Mouse (Mus musculus) Patski (cell line): ENCODE data around the gene Map4k3. TPM values are rescaled to one million over a fixed set of nuclear protein-coding genes. Genes with fewer than 3 reads are reported as not detected.
"Not testable (repeated sequence)": the region's sequence is repeated elsewhere in the genome, so short reads cannot be mapped to it uniquely, and the experiment has no call there.

Experiments
- ATAC-seq: fragments of 100-300 bp; one replicate; pipeline ENCODE4 v1.8.0; 2021
- CTCF ChIA-PET: fragments of 350-600 bp; sonication (Branson Sonifier 250); formaldehyde crosslinking; loops from one replicate; lab custom pipeline; 2022; ENCODE audit warnings: inconsistent platforms; lab: Charles Lee
- POLR2A ChIA-PET: fragments of 350-600 bp; sonication (Branson Sonifier 250); formaldehyde crosslinking; loops from one replicate; lab custom pipeline; 2022; ENCODE audit warnings: antibody characterized with exemption, inconsistent platforms; lab: Charles Lee
- DNase-seq: peaks from one replicate; pipeline ENCODE4 v3.0.0-alpha.2; 2011; ENCODE audit warnings: low read depth, low spot score
- H3K27me3 ChIP-seq: fragments of 371-371 bp; one replicate; pipeline ENCODE4 v1.5.1; 2021
- CTCF ChIP-seq: fragments of 100-300 bp; IDR thresholded peaks from one replicate; pipeline ENCODE4 v1.5.1; 2021
- in situ Hi-C: fragments of 300-500 bp; cut with MboI; formaldehyde crosslinking; loops from 3 replicates; pipeline ENCODE4 v1.11.1; 2018; ENCODE audit warnings: low pct_unique_long_range_greater_than_20kb, mixed read lengths
- polyA plus RNA-seq: library from polyadenylated mRNA; unstranded; gene quantifications from one replicate; pipeline ENCODE4 v1.2.3, GENCODE M21; 2021

The Map4k3 gene
- polyA plus RNA-seq, 1 experiment from 2014 or later: 94.2 TPM

- ChIA-PET POLR2A (no interaction called here), CTCF (interaction anchor here (1.3 kb wide), 1 partner anchor 10 kb away, joined by 5 read pairs; no protein-coding TSS in a partner anchor)
- in situ Hi-C loops: no loop called here
- ATAC-seq (no peak), DNase-seq (no peak)
- no peaks in the 10 kb centered on the region for H3K27me3 ChIP-seq
- no peak for TF ChIP-seq CTCF
These were observed 153.3 kb downstream of the Map4k3 start for GRCm38 (mm10) chr17:80575008-80575407.

DNA sequence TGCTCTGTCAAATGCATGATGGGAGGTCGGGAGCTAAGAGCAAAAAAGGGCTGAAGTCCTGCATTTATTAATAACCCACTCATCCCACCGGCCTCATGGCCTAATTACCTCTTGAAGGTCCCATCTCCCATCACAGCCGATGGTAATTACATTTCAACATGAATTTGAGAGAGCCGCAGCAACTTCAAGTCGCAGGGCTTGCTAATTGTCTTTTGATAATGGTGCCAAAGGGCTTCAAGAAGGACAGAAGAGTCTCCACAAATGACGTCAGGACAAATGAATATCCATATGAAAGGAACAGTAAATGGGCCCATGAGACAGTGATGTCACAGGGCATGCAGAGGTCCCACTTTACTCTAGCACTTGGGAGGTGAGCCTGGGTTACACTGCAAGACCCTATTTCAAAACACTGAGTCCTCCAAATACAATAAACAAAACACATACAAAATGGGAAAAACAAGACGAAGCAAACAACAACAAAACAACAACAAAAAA, 153.8 kb downstream of the Map4k3 start:
- in situ Hi-C loops: no loop called here
- no peak for ATAC-seq
- ChIA-PET CTCF (interaction anchor here (1.3 kb wide), 1 partner anchor 10 kb away, joined by 5 read pairs; no protein-coding TSS in a partner anchor), POLR2A (interaction anchor here (1.1 kb wide), 1 partner anchor 436 kb away, joined by 3 read pairs; no protein-coding TSS in a partner anchor)
- no peaks in the 10 kb centered on the region for H3K27me3 ChIP-seq
- no peak for DNase-seq
- TF ChIP-seq CTCF: no peak

GRCm38 (mm10) chr17:80572187-80572935, 155.9 kb downstream of the Map4k3 start:
- in situ Hi-C loops: no loop called here
- POLR2A ChIA-PET: no interaction called here
- no peak for TF ChIP-seq CTCF
- CTCF ChIA-PET: interaction anchor here (1.4 to 1.5 kb wide), 2 partner anchors 10 to 443 kb away, joined by 3 read pairs; no protein-coding TSS in a partner anchor
- ATAC-seq (no peak), DNase-seq (no peak)
- H3K27me3 ChIP-seq: no peaks in the 10 kb centered on the region

GRCm38 (mm10) chr17:80571460-80571859, 156.8 kb downstream of the Map4k3 start:
- H3K27me3 ChIP-seq: no peaks in the 10 kb centered on the region
- in situ Hi-C loops: no loop called here
- ChIA-PET CTCF (interaction anchor here (1.4 to 1.5 kb wide), 2 partner anchors 9 to 444 kb away, joined by 3 read pairs; no protein-coding TSS in a partner anchor), POLR2A (no interaction called here)
- TF ChIP-seq CTCF: no peak
- no peak for DNase-seq
- ATAC-seq: no peak

DNA sequence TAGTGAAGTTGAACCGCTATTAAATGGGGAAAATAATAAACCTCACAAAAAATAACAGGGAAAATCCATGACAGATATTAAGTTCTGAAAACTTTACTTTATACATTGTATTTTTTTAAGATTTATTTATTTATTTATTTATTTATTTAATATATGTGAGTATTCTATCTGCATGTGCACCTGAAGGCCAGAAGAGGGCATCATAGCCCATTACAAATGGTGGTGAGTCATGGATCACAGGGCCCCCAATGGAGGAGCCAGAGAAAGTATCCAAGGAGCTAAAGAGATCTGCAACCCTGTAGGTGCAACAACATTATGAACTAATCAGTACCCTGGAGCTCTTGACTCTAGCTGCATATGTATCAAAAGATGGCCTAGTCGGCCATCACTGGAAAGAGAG, 158.6 kb downstream of the Map4k3 start:
- ATAC-seq, in situ Hi-C loops, H3K27me3 ChIP-seq, DNase-seq: not testable (repeated sequence)
- ChIA-PET POLR2A (interaction anchor here (0.5 kb wide), 1 partner anchor 155 kb away, joined by 3 read pairs; no protein-coding TSS in a partner anchor), CTCF (interaction anchor here (1.0 to 1.6 kb wide), 3 partner anchors 11 to 447 kb away, joined by 3 to 9 read pairs (median 4); no protein-coding TSS in a partner anchor)
- TF ChIP-seq CTCF: peak; percentile 68

GRCm38 (mm10) chr17:80568842-80569601, 159.3 kb downstream of the Map4k3 start:
- in situ Hi-C loops: no loop called here
- no peaks in the 10 kb centered on the region for H3K27me3 ChIP-seq
- POLR2A ChIA-PET: no interaction called here
- no peak for TF ChIP-seq CTCF
- ATAC-seq (no peak), DNase-seq (no peak)
- CTCF ChIA-PET: interaction anchor here (1.0 to 1.6 kb wide), 3 partner anchors 10 to 447 kb away, joined by 3 to 9 read pairs (median 4); no protein-coding TSS in a partner anchor

DNA sequence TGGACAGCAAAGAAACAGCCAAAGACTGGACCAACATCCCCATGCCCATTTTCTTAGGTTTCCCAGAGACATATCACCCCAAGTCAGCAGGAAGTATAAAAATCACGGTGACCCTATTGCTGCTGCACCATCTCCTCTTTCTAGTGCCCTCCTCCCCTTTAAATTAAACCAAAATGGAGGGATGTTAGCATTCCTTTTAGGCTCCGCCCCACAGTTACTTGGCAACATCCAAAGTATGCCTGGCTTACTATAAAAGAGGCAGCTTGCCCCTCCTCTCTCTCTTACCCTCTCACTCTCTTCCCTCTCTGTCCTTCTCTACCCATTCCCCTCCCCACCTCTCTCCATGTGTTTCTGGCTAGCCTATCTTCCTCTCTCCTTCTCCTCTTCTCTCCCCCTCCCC, 159.8 kb downstream of the Map4k3 start:
- DNase-seq: no peak
- POLR2A ChIA-PET: no interaction called here
- ATAC-seq: no peak
- TF ChIP-seq CTCF: no peak
- CTCF ChIA-PET: no interaction called here
- in situ Hi-C loops: no loop called here
- H3K27me3 ChIP-seq: no peaks in the 10 kb centered on the region

- in situ Hi-C loops: loop anchor here (5.0 kb wide), 1 partner anchor 453 kb away; no protein-coding TSS in a partner anchor
- no peaks in the 10 kb centered on the region for H3K27me3 ChIP-seq
- DNase-seq: no peak
- POLR2A ChIA-PET: no interaction called here
- ATAC-seq: no peak
- CTCF ChIA-PET: interaction anchor here (1.0 to 1.8 kb wide), 2 partner anchors 10 to 190 kb away, joined by 3 to 5 read pairs; no protein-coding TSS in a partner anchor
- peak; percentile 52 for TF ChIP-seq CTCF
These were observed 163.7 kb downstream of the Map4k3 start for GRCm38 (mm10) chr17:80564611-80564924.

DNA sequence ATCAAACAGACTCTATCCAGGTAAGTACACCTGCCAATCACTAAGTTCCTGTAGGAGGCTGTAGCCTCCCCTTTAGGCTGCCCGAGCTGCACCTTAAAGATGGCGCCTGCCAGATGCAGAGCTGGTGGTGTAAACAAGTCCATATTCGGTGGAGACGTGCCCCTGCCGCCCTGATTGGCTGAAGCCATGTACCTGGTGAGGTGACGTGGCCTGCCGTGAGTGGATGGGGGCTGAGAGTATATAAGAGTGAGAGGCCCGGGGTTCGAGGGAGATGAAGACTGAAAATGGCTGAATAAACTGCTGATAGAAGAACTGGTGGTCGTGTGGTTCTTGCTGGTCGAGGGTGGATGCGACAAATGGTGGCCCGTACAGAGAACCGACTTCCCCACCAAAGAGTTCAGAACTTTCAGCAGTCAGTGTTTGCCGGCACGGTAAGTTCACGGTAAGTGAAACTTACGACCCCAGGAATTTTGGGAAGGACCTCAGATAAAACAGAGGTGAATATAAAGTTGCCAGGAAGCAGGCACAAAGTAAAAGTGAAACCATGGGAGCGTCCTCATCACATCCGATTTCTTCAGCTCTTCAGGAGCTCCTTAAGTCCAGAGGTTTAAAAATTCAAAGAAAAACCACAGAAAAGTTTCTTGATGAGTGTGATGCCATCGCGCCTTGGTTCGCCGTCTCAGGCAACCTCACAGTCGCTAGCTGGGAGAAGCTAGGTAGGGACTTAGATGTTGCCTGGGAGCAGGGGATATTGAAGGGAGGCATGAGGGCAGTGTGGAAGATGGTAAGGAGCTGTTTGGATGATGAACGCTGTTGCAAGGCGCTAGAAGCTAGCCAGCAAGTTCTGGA, 164.3 kb downstream of the Map4k3 start:
- in situ Hi-C loops: loop anchor here (5.0 kb wide), 1 partner anchor 453 kb away; no protein-coding TSS in a partner anchor
- CTCF ChIA-PET: interaction anchor here (1.0 to 2.3 kb wide), 5 partner anchors 10 to 273 kb away, joined by 3 to 7 read pairs (median 5); partner anchors contain the start of genes Dhx57 and Morn2
- ATAC-seq, DNase-seq, H3K27me3 ChIP-seq: not testable (repeated sequence)
- POLR2A ChIA-PET: interaction anchor here (1.4 kb wide), 1 partner anchor 83 kb away, joined by 3 read pairs; the partner anchor contains the start of gene Sos1
